Mouse (Mus musculus) urinary bladder, adult 18-20 months (tissue): Measurements from ENCODE around the gene St8sia1.

Experiments
- DNase-seq, 2 experiments: peaks; one replicate each; pipeline ENCODE4 v3.0.0; 2022; ENCODE audit warnings: low spot score in 2 of 2, mixed read lengths in 2 of 2

St8sia1 gene

GRCm38 (mm10) chr6:142979665-142980660 lies 15.7 kb upstream of the St8sia1 start:
- DNase-seq: no peak

DNA sequence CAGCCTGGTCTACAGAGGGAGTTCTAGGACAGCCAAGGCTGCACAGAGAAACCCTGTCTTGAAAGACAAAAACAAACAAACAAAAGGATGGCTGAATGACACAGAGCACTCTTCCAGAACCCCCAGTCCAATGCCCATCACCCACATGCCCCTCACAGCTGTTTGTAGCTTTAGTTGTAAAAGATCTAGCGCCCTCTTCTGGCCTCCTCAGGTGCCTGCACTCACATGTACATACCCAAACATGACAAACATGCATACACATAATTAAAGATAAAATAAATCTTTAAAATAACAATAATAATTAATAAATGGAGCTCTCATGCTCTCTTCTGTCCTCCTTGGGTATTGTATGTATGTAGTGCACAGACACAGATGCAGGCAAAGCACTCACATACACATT lies 13.0 kb upstream of the St8sia1 start:
- no peak for DNase-seq

- no peak for DNase-seq
Measured at GRCm38 (mm10) chr6:142973289-142973688, 9.0 kb upstream of the St8sia1 start.

- no peak for DNase-seq
Measured at GRCm38 (mm10) chr6:142972205-142972604, 8.0 kb upstream of the St8sia1 start.

GRCm38 (mm10) chr6:142967407-142967806 lies 3.2 kb upstream of the St8sia1 start:
- no peak for DNase-seq

DNA sequence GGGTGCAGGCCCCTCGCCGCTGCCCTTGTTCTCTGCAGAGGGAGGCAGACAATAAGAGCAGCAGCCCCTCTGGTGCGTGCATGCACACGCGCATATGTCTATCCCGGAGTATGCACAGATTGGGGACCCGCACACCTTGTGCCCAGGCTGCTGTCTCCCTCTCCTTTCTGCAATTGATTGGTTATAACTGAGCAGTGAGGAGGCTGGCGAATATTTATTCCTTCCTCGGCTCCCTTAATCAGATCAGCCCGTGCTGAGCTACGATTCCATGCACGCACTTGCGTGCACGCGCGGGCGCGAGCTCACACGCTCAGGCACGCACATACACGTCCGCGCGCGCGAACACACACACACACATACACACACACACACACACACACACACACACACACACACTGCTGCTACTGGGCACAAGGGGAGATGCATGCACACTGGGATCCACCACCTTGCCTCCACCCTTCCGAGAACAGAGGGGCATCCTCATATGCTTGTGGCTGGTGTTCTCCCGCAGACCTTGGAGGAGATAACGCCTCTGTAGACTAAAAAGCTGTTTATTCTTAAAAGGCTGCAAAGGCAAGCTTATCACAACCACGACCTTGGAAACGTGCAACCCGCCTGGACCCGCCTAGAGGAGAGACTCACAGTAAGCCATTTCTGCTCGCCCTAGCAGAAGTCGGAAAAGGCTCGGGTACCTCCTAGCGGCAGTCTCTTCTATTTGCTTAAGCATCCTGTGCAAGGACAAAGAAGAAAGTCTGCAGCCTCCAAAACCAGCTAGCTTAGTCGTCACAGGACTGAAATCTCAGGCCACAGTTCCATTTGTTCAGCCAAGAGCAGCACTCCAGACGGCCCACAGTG lies 506 bp upstream of the St8sia1 start:
- DNase-seq: peak; percentile 8 to 18

DNA sequence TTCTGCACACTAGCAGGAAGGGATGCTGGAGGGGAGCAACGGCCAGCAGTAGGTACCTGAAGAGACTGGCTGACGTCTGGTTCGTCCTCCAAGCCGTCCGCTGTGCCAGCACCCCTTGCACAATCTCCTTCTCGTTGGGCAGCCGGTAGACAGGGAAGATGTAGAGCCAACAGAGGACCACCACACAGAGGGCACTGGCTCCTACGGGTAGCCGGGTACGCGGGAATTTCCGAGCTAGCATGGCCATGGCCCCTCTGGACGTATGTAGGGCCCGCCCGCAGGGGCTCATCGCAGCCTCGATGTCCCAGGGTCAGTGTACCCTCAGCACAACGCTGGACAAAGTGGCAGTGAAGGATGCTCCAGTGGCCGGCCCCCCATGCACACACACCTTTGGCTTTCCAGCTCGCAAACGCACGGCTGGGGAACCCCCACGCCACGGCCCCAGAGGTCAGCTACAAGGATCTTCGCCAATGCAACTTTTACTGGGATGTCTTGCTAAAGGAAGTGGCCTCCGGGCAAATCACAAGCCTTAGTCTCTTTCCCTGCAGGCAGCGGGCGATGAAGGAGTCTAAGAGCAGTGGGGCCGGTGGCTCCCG lies 674 bp downstream of the St8sia1 start:
- DNase-seq: no peak

GRCm38 (mm10) chr6:142962881-142963280 lies 1.4 kb downstream of the St8sia1 start:
- no peak for DNase-seq

- DNase-seq: no peak
Measured at GRCm38 (mm10) chr6:142962476-142962875, 1.8 kb downstream of the St8sia1 start.

GRCm38 (mm10) chr6:142961721-142962455 lies 2.4 kb downstream of the St8sia1 start:
- DNase-seq: no peak

DNA sequence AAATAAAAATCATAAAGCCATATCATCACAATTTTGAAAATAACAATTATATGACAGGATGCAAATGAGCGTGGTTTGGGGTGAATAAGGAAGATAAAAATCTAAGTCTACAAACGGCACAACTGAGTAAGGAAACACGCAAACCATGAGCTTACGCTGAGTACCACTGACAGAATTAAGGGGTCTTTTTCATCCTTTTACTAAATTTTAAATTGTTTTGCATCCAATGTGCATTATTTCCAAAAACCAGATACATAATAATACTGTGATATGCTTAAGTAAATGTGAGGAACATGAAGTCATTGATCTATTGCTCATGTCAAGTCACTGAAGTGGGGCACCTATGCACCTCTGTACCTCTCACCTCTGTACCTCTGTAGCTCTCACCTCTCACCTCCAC lies 7.7 kb downstream of the St8sia1 start:
- DNase-seq: no peak

DNA sequence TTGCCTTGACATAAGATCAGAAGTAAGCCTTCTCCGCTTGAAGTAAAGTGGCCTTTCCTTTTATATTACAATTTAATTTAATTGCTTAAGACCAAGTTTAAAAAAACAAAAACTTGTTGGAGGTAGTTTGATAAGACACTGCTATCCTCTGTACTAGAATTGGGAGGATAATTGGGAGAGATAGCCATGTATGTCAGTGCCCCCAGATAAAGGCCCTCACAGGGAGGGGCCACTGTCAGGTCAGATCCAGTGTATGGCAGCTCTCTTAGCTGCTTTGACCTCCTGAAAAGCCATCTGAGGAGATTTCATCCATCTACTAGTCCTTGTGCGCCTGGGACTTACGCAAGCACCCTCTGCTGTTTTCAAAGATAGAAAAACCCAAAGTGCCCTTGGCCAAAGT lies 9.0 kb downstream of the St8sia1 start:
- DNase-seq: no peak

DNA sequence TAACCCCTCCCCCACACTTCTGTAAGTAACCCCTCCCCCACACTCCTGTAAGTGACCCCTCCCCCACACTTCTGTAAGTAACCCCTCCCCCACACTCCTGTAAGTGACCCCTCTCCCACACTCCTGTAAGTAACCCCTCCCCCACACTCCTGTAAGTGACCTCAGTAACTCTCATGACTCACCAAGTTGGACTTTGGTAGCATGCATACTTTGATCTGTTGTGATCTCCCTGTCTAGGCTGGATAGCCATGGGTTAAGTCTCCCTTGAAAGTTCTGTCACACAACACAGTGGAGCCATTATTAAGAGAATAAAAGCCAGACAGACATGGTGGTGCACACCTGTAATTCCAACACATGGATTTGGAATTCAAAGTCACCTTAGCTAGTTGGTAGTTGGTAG lies 11.1 kb downstream of the St8sia1 start:
- no peak for DNase-seq

DNA sequence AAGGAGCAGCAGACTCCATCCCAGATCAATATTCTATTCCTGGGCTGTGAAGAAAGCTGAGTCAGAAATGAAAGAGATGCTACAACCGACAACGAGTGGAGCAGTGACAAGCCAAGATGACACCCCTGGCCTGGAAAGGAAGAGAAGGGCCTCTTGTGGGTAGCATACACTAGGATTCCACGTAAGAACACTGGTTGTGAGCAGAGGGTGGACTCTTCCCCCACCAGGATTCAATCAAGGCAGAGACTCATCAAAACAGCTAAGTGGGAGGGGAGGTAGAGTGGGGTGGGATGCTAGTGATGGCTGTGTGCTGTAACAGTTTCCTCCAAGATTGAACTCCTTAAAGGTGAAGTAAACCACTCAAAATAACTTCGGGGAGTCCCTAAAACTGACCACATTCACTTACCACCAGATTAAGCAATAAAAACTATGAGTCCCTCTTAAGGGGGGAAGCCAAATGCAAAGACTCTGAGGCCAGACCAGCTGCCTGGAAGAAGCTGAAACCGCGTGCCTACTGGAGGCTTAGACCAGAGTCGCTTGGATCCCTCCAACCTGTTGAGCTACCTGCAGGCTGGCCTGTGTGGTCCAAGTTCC lies 11.8 kb downstream of the St8sia1 start:
- DNase-seq: no peak

GRCm38 (mm10) chr6:142951564-142952308 lies 12.5 kb downstream of the St8sia1 start:
- no peak for DNase-seq

- DNase-seq: no peak
Measured at GRCm38 (mm10) chr6:142950354-142950753, 13.9 kb downstream of the St8sia1 start.

DNA sequence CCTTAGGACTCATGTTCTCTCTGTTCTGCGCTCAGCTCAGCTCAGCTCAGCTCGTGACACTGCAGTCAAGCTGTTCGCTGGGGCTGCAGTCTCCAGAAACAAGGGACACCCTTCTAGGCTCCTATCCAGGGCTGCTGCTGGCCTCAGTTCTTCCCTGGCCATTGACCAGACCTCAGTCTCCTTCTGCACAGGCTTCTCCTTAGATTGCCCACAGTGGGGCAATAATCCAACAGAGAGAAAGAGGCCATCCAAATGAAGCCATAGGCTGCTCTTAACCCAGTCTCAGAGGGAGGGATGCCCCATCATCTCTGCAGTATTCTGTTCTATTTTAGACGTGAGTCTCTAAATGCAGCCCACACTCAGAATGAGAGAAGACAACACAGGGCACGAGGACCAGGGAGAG lies 15.3 kb downstream of the St8sia1 start:
- no peak for DNase-seq

- no peak for DNase-seq
Measured at GRCm38 (mm10) chr6:142947029-142947428, 17.2 kb downstream of the St8sia1 start.

- no peak for DNase-seq
Measured at GRCm38 (mm10) chr6:142946069-142946871, 18.0 kb downstream of the St8sia1 start.
